Mouse (Mus musculus): ENCODE data around the gene Daam2. TPM values are rescaled to one million over a fixed set of nuclear protein-coding genes. Genes with fewer than 3 reads are reported as not detected.

Gene Daam2
- polyA plus RNA-seq, 1 experiment from 2014 or later: 6.7 TPM

- no peaks in the 10 kb centered on the region for H3K36me3 ChIP-seq (ENCODE audit: insufficient read depth, low read length)
- H3K4me1 ChIP-seq (ENCODE audit: insufficient read depth, low read length): no peaks in the 10 kb centered on the region
- no peak overlapping the region for H3K27ac ChIP-seq (ENCODE audit: low read length)
- H3K9ac ChIP-seq (replicated peaks; ENCODE audit: low read length): no peak overlapping the region
- H3K27me3 ChIP-seq (ENCODE audit: insufficient read depth, low read length): no peaks in the 10 kb centered on the region
- WGBS: 42% methylated on average over 6 of the region's 6 CpGs
- ATAC-seq (ENCODE audit: low FRiP score, low TSS enrichment): no peak
- H3K4me3 ChIP-seq (ENCODE audit: low read length): no peak overlapping the region
- H3K4me2 ChIP-seq (replicated peaks; ENCODE audit: low read depth, low read length): no peak overlapping the region
- H3K9me3 ChIP-seq (ENCODE audit: low read length): no peaks in the 10 kb centered on the region
Observed at GRCm38 (mm10) chr17:49419813-49420212, 144.3 kb downstream of the Daam2 start.

- no peaks in the 10 kb centered on the region for H3K36me3 ChIP-seq (ENCODE audit: insufficient read depth, low read length)
Observed at GRCm38 (mm10) chr17:49416228-49416627, 147.9 kb downstream of the Daam2 start.

GRCm38 (mm10) chr17:49413554-49413953, 150.6 kb downstream of the Daam2 start:
- Histone ChIP-seq H3K27me3 (ENCODE audit: insufficient read depth, low read length) (no peaks in the 10 kb centered on the region), H3K36me3 (ENCODE audit: insufficient read depth, low read length) (no peaks in the 10 kb centered on the region), H3K4me3 (ENCODE audit: low read length) (no peak overlapping the region), H3K9me3 (ENCODE audit: low read length) (no peaks in the 10 kb centered on the region), H3K4me1 (ENCODE audit: insufficient read depth, low read length) (no peaks in the 10 kb centered on the region), H3K27ac (ENCODE audit: low read length) (no peak overlapping the region), H3K9ac (replicated peaks; ENCODE audit: low read length) (no peak overlapping the region), H3K4me2 (replicated peaks; ENCODE audit: low read depth, low read length) (no peak overlapping the region)
- ATAC-seq (ENCODE audit: low FRiP score, low TSS enrichment): no peak
- WGBS: 52% methylated on average over 3 of the region's 3 CpGs

More at GRCm38 (mm10) chr17:49416228-49416627, 147.9 kb downstream of the Daam2 start:
- 73% methylated on average over 3 of the region's 3 CpGs for WGBS
- Histone ChIP-seq H3K4me2 (replicated peaks; ENCODE audit: low read depth, low read length) (no peak overlapping the region), H3K4me1 (ENCODE audit: insufficient read depth, low read length) (no peaks in the 10 kb centered on the region), H3K4me3 (ENCODE audit: low read length) (no peak overlapping the region), H3K27me3 (ENCODE audit: insufficient read depth, low read length) (no peaks in the 10 kb centered on the region), H3K9me3 (ENCODE audit: low read length) (no peaks in the 10 kb centered on the region), H3K9ac (replicated peaks; ENCODE audit: low read length) (no peak overlapping the region), H3K27ac (ENCODE audit: low read length) (no peak overlapping the region)
- no peak for ATAC-seq (ENCODE audit: low FRiP score, low TSS enrichment)

GRCm38 (mm10) chr17:49412974-49413373, 151.2 kb downstream of the Daam2 start:
- H3K36me3 ChIP-seq (ENCODE audit: insufficient read depth, low read length): no peaks in the 10 kb centered on the region
- no peak overlapping the region for H3K9ac ChIP-seq (replicated peaks; ENCODE audit: low read length)
- no peaks in the 10 kb centered on the region for H3K9me3 ChIP-seq (ENCODE audit: low read length)
- WGBS: 91% methylated on average over 5 of the region's 5 CpGs
- ATAC-seq (ENCODE audit: low FRiP score, low TSS enrichment): no peak
- no peaks in the 10 kb centered on the region for H3K27me3 ChIP-seq (ENCODE audit: insufficient read depth, low read length)
- no peak overlapping the region for H3K4me2 ChIP-seq (replicated peaks; ENCODE audit: low read depth, low read length)
- no peak overlapping the region for H3K27ac ChIP-seq (ENCODE audit: low read length)
- H3K4me1 ChIP-seq (ENCODE audit: insufficient read depth, low read length): no peaks in the 10 kb centered on the region
- no peak overlapping the region for H3K4me3 ChIP-seq (ENCODE audit: low read length)

Other genes with a start within 250 kb of the Daam2 start
- 7.7 and 11.5 TPM in 2 replicates for gene Mocs1, start 136.0 kb downstream of the Daam2 start, polyA plus RNA-seq (2015; fragmentation: Nextera tagmentation; extraction: Ambion mirVana)
- gene Kif6, start 50.8 kb upstream of the Daam2 start, polyA plus RNA-seq (2015; fragmentation: Nextera tagmentation; extraction: Ambion mirVana): 1.6 and 2.2 TPM in 2 replicates

Data from kidney, embryonic 16.5 days (tissue).